Comparison of ENCODE assay signal across 9 mouse cellular contexts in the genomic region with DNA sequence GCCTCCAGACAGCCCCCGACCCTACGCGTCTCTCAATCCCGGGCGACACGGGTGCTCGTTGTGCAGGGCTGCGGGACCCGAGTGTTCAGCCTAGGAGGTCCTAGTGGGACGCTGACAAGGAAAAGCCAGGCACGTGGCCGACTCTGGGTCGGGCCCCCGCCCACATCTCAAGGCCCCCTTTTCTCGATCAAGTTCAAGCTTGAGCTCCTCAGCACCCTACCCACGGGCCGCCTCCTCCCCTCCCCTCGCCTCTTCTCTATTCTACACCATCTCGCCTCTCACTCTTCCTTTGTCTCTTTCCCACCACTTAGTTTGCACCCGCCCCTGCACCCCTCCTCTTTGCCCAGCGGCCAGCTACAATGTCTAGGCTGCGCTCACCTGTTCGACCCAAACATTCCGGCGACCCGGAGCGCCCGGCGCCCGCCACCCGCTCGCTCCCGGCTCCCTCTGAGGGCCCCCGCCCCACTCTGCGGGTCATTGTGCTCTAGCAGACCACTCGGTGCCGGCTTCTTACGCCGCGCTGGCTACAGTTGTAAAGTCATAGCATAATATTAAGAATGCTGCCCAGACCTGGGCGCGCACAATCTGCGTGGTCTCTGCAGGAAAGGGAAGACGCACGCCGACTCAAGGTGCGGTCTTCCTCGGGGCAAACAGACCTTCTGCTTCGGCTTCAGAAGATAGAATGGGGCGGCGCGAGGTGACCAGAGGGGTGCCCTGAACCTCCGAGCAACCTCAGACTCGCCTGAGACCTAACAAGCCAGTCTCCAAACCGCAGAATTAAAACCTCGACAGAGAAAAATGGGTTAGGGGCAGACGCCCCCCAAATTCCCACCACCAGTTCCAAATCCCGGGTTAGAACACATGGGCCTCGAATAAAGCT. TPM values are rescaled to one million over a fixed set of nuclear protein-coding genes. Genes with fewer than 3 reads are reported as not detected.
DNase-seq lines count a peak whose midpoint lies in the region; ATAC-seq and TF ChIP-seq lines count a peak whose summit lies in the region.
"Had no signal": no experiment of that assay in that cellular context is flagged by ENCODE, and none has a peak within 500 bp of the region (broad histone marks: within the 10 kb centered on the region; RNA-seq: fewer than 3 reads in every experiment).

No protein-coding gene starts in this region.

- peak overlapping the region; percentile 88 for H3K9ac ChIP-seq in forebrain, embryonic 11.5 days (ENCODE audit: low read length)
- H3K9ac ChIP-seq in intestine, postnatal 0 days (ENCODE audit: low read depth, low read length) = peak overlapping the region; percentile 95
- H3K9ac ChIP-seq in stomach, embryonic 16.5 days (ENCODE audit: low read length) = peak overlapping the region; percentile 90

- TF ChIP-seq CTCF in intestine, postnatal 0 days (IDR thresholded peaks at IDR 0.05; ENCODE audit: low read depth) = no peak

- H3K4me3 ChIP-seq in heart, embryonic 10.5 days = peak overlapping the region; percentile 81
- peak overlapping the region; percentile 82 for H3K4me3 ChIP-seq in forebrain, embryonic 11.5 days (ENCODE audit: low read depth, low read length)
- H3K4me3 ChIP-seq in intestine, postnatal 0 days (ENCODE audit: low read depth, low read length) = peak overlapping the region; percentile 97
- peak overlapping the region; percentile 95 for H3K4me3 ChIP-seq in stomach, embryonic 16.5 days (replicated peaks; ENCODE audit: low read length)

- peak; percentile 67 for ATAC-seq in forebrain, embryonic 11.5 days (replicated peaks; ENCODE audit: low FRiP score)
- ATAC-seq in intestine, postnatal 0 days = peak; percentile 1; the same call in 1 of the 2 replicates
- peak; percentile 12 for ATAC-seq in megakaryocyte progenitor cell, adult 5-6 weeks (replicated peaks; ENCODE audit: poor library complexity)
- peak; percentile 51 for ATAC-seq in stomach, embryonic 16.5 days (ENCODE audit: insufficient read depth, low FRiP score)

- peak overlapping the region; percentile 94 for H3K27ac ChIP-seq in heart, embryonic 10.5 days
- H3K27ac ChIP-seq in forebrain, embryonic 11.5 days (ENCODE audit: low read depth, low read length) = peak overlapping the region; percentile 92
- peak overlapping the region; percentile 97 for H3K27ac ChIP-seq in intestine, postnatal 0 days (ENCODE audit: low read depth, low read length)
- H3K27ac ChIP-seq in stomach, embryonic 16.5 days (ENCODE audit: low read length) = peak overlapping the region; percentile 92

- WGBS in heart, embryonic 10.5 days = under 1% methylated on average over 59 of the region's 59 CpGs
- under 1% methylated on average over 59 of the region's 59 CpGs for WGBS in forebrain, embryonic 11.5 days
- WGBS in intestine, postnatal 0 days = under 1% methylated on average over 58 of the region's 59 CpGs
- under 1% methylated on average over 58 of the region's 59 CpGs for WGBS in stomach, embryonic 16.5 days

- DNase-seq in heart, embryonic 10.5 days (ENCODE audit: low spot score) = no peak
- DNase-seq in heart, adult 8-10 months (ENCODE audit: low spot score) = no peak
- DNase-seq in Muller cell, postnatal 12 days (ENCODE audit: inconsistent ontology term) = peak; percentile 39
- peak; percentile 79 for DNase-seq in forebrain, embryonic 11.5 days (ENCODE audit: low spot score)
- DNase-seq in urinary bladder, adult 2 months (ENCODE audit: low spot score) = no peak

- peak overlapping the region; percentile 100 for H3K4me2 ChIP-seq in forebrain, embryonic 11.5 days (ENCODE audit: low read depth, low read length, severe bottlenecking)
- peak overlapping the region; percentile 99 for H3K4me2 ChIP-seq in intestine, postnatal 0 days (replicated peaks; ENCODE audit: low read depth)
- H3K4me2 ChIP-seq in stomach, embryonic 16.5 days (ENCODE audit: low read depth, low read length) = peak overlapping the region; percentile 100

- no peaks in the 10 kb centered on the region for H3K27me3 ChIP-seq in heart, embryonic 10.5 days (ENCODE audit: insufficient read depth, poor library complexity, severe bottlenecking)
- H3K27me3 ChIP-seq in forebrain, embryonic 11.5 days (ENCODE audit: control insufficient read depth, insufficient read depth, low read length) = no peaks in the 10 kb centered on the region
- no peaks in the 10 kb centered on the region for H3K27me3 ChIP-seq in intestine, postnatal 0 days (replicated peaks; ENCODE audit: control insufficient read depth, insufficient read depth, low read length)
- no peaks in the 10 kb centered on the region for H3K27me3 ChIP-seq in stomach, embryonic 16.5 days (ENCODE audit: control insufficient read depth, insufficient read depth, low read length)

- peaks cover 60% of the 10 kb centered on the region for H3K4me1 ChIP-seq in heart, embryonic 10.5 days
- peaks cover 10% of the 10 kb centered on the region; the same call in 1 of the 2 replicates for H3K4me1 ChIP-seq in forebrain, embryonic 11.5 days (replicated peaks; ENCODE audit: control insufficient read depth, insufficient read depth, low read length)
- H3K4me1 ChIP-seq in intestine, postnatal 0 days (replicated peaks; ENCODE audit: control insufficient read depth, insufficient read depth, low read length) = peaks cover 19% of the 10 kb centered on the region
- H3K4me1 ChIP-seq in stomach, embryonic 16.5 days (ENCODE audit: control insufficient read depth, insufficient read depth, low read length) = peaks cover 29% of the 10 kb centered on the region

- H3K36me3 ChIP-seq in heart, embryonic 10.5 days = no peaks in the 10 kb centered on the region
- H3K36me3 ChIP-seq in forebrain, embryonic 11.5 days (ENCODE audit: control insufficient read depth, insufficient read depth, low read length) = no peaks in the 10 kb centered on the region
- no peaks in the 10 kb centered on the region; the same call in 1 of the 2 replicates for H3K36me3 ChIP-seq in intestine, postnatal 0 days (ENCODE audit: control insufficient read depth, insufficient read depth)
- no peaks in the 10 kb centered on the region for H3K36me3 ChIP-seq in stomach, embryonic 16.5 days (ENCODE audit: control insufficient read depth, insufficient read depth, low read length)

- H3K9me3 ChIP-seq in heart, embryonic 10.5 days = no peaks in the 10 kb centered on the region
- no peaks in the 10 kb centered on the region for H3K9me3 ChIP-seq in forebrain, embryonic 11.5 days (ENCODE audit: control insufficient read depth, low read length)
- no peaks in the 10 kb centered on the region for H3K9me3 ChIP-seq in intestine, postnatal 0 days (ENCODE audit: control insufficient read depth)
- H3K9me3 ChIP-seq in stomach, embryonic 16.5 days (replicated peaks; ENCODE audit: control insufficient read depth, low read length) = no peaks in the 10 kb centered on the region

RNA-seq across cellular contexts. Expression of gene 4930404H24Rik, which starts 47.2 kb away (rescaled TPM):
- polyA plus RNA-seq in heart, embryonic 10.5 days (2016; fragmentation: Nextera tagmentation; extraction: Ambion mirVana) = not detected in 2 replicates
- not detected for total RNA-seq in heart, adult 8-10 months (2022)
- not detected in 2 replicates for polyA plus RNA-seq in forebrain, embryonic 11.5 days (2014; fragmentation: Nextera tagmentation; extraction: Ambion mirVana)
- not detected in 2 replicates for polyA plus RNA-seq in intestine, postnatal 0 days (2015; fragmentation: Nextera tagmentation; extraction: Ambion mirVana)
- not detected in 2 replicates for total RNA-seq in megakaryocyte progenitor cell, adult 5-6 weeks (2015)
- total RNA-seq in megakaryocyte progenitor cell, adult 5-6 weeks (2017) = not detected in 2 replicates
- not detected in 2 replicates for polyA plus RNA-seq in stomach, embryonic 16.5 days (2015; fragmentation: Nextera tagmentation; extraction: Ambion mirVana)
- polyA plus RNA-seq in urinary bladder, adult 2 months (2012; rRNA removed) = not detected in 2 replicates
- total RNA-seq: left cerebral cortex, adult 8-10 months had no signal

Comparison
In these comparisons a context has a peak if more than half of its experiments do, and no peak if none do; other contexts are left out.
1. DNase-seq: peak in Muller cell, postnatal 12 days (single experiment) and forebrain, embryonic 11.5 days (single experiment); none in heart, embryonic 10.5 days (single experiment), heart, adult 8-10 months (single experiment) and urinary bladder, adult 2 months (single experiment).
2. ATAC-seq: peak in every context shown above with its lines; median percentile 67 in forebrain, embryonic 11.5 days; 51 in stomach, embryonic 16.5 days; 12 in megakaryocyte progenitor cell, adult 5-6 weeks; 1 in intestine, postnatal 0 days.
3. Peak in every context shown above with its lines, with median percentiles within 50 percentile points of each other: H3K27ac ChIP-seq, H3K4me3 ChIP-seq, H3K4me2 ChIP-seq and H3K9ac ChIP-seq.